Mouse (Mus musculus) kidney, embryonic 14.5 days (tissue): ENCODE measurements around the gene Mup5. TPM values are rescaled to one million over a fixed set of nuclear protein-coding genes. Genes with fewer than 3 reads are reported as not detected.
"Not testable (repeated sequence)": the region's sequence is repeated elsewhere in the genome, so short reads cannot be mapped to it uniquely, and the experiment has no call there.

Source experiments
- ATAC-seq: fragments of 200-750 bp; cut with Nextera tagmentation; 2 replicates; pipeline ENCODE4 v1.8.0; 2017; ENCODE audit warnings: moderate number of reproducible peaks, mild to moderate bottlenecking, moderate TSS enrichment, moderate library complexity; ENCODE audit not compliant: low FRiP score, low TSS enrichment
- H3K27ac ChIP-seq: fragments of 300-500 bp; sonication (generic); 2 replicates; pipeline ENCODE4 v1.5.1; 2014; ENCODE audit warnings: low read depth, mild to moderate bottlenecking, low read length, moderate library complexity, mixed read lengths
- H3K27me3 ChIP-seq: fragments of 300-500 bp; sonication (generic); 2 replicates; pipeline ENCODE4 v1.6.1; 2014; ENCODE audit warnings: mild to moderate bottlenecking, low read length; ENCODE audit not compliant: control insufficient read depth, insufficient read depth
- H3K36me3 ChIP-seq: fragments of 300-500 bp; sonication (generic); 2 replicates; pipeline ENCODE4 v1.6.1; 2014; ENCODE audit warnings: low read length, mixed read lengths; ENCODE audit not compliant: control insufficient read depth, insufficient read depth
- H3K4me1 ChIP-seq: fragments of 300-500 bp; sonication (generic); 2 replicates; pipeline ENCODE4 v1.6.1; 2014; ENCODE audit warnings: low read length, mixed read lengths; ENCODE audit not compliant: control insufficient read depth, insufficient read depth
- H3K4me2 ChIP-seq: fragments of 300-500 bp; sonication (generic); replicated peaks from 2 replicates; pipeline ENCODE4 v1.6.1; 2014; ENCODE audit warnings: low read depth, mild to moderate bottlenecking, low read length
- H3K4me3 ChIP-seq: fragments of 300-500 bp; sonication (generic); 2 replicates; pipeline ENCODE4 v1.5.1; 2014; ENCODE audit warnings: mild to moderate bottlenecking, low read length
- H3K9ac ChIP-seq: fragments of 300-500 bp; sonication (generic); 2 replicates; pipeline ENCODE4 v1.6.1; 2014; ENCODE audit warnings: low read depth, mild to moderate bottlenecking, low read length, moderate library complexity
- H3K9me3 ChIP-seq: fragments of 300-500 bp; sonication (generic); 2 replicates; pipeline ENCODE4 v1.6.1; 2016; ENCODE audit warnings: low read length; ENCODE audit not compliant: control insufficient read depth
- WGBS: fragments of 180-500 bp; shearing (Covaris S2); extraction: QIAGEN DNeasy Blood & Tissue Kit; methylation state at CpG from one replicate; pipeline ENCODE4 v1.1.7; 2014; 5-methylcytosine and 5-hydroxymethylcytosine counted together
- polyA plus RNA-seq: library from polyadenylated mRNA; unstranded; fragments of >200 nt; fragmentation: Nextera tagmentation; extraction: Ambion mirVana; gene quantifications from 2 replicates; pipeline ENCODE4 v1.2.1, GENCODE M21; 2014

The Mup5 gene
- polyA plus RNA-seq = not detected in 2 replicates

GRCm38 (mm10) chr4:61834952-61835708, at the start of gene Mup5:
Gene Mup5, minus strand, starts transcription at chr4:61835233.
- Histone ChIP-seq H3K27ac (no peak within 1 kb of the TSS), H3K9ac (no peak within 1 kb of the TSS), H3K4me2 (no peak within 1 kb of the TSS), H3K4me1 (no peaks in the 10 kb centered on the region), H3K4me3 (no peak within 1 kb of the TSS), H3K27me3 (no peaks in the 10 kb centered on the region), H3K36me3 (no peaks in the 10 kb centered on the region), H3K9me3 (0 out of 2 replicates have a peak, but pooled peaks cover 3% of the 10 kb centered on the region)
- WGBS = 75% methylated on average over 4 of the region's 4 CpGs
- ATAC-seq = no peak

GRCm38 (mm10) chr4:61858160-61858559, 23.1 kb upstream of the Mup5 start:
- H3K4me3 ChIP-seq = no peak overlapping the region
- no peak overlapping the region for H3K4me2 ChIP-seq
- no peaks in the 10 kb centered on the region for H3K9me3 ChIP-seq
- H3K9ac ChIP-seq = no peak overlapping the region
- 50% methylated on average over 4 of the region's 4 CpGs for whole genome bisulfite sequencing
- H3K27me3 ChIP-seq = no peaks in the 10 kb centered on the region
- no peak overlapping the region for H3K27ac ChIP-seq
- no peak for ATAC-seq
- no peaks in the 10 kb centered on the region for H3K36me3 ChIP-seq
- no peaks in the 10 kb centered on the region for H3K4me1 ChIP-seq

GRCm38 (mm10) chr4:61855831-61856698, 21.0 kb upstream of the Mup5 start:
- Histone ChIP-seq H3K4me2 (no peak overlapping the region), H3K27me3 (no peaks in the 10 kb centered on the region), H3K4me3 (no peak overlapping the region), H3K27ac (no peak overlapping the region), H3K4me1 (no peaks in the 10 kb centered on the region), H3K36me3 (no peaks in the 10 kb centered on the region), H3K9me3 (peaks cover 3% of the 10 kb centered on the region; the same call in 1 of the 2 replicates), H3K9ac (no peak overlapping the region)
- 88% methylated on average over 18 of the region's 18 CpGs for WGBS
- peak; percentile 55; the same call in 1 of the 2 replicates for ATAC-seq

GRCm38 (mm10) chr4:61855344-61855743, 20.3 kb upstream of the Mup5 start:
- H3K36me3 ChIP-seq = no peaks in the 10 kb centered on the region
- peaks cover 3% of the 10 kb centered on the region; the same call in 1 of the 2 replicates for H3K9me3 ChIP-seq
- 91% methylated on average over 6 of the region's 6 CpGs for WGBS
- no peak overlapping the region for H3K27ac ChIP-seq
- H3K4me2 ChIP-seq = no peak overlapping the region
- H3K27me3 ChIP-seq = no peaks in the 10 kb centered on the region
- no peak overlapping the region for H3K4me3 ChIP-seq
- no peaks in the 10 kb centered on the region for H3K4me1 ChIP-seq
- H3K9ac ChIP-seq = no peak overlapping the region
- no peak for ATAC-seq

- 88% methylated on average over 5 of the region's 5 CpGs for WGBS
- no peaks in the 10 kb centered on the region for H3K27me3 ChIP-seq
- no peak for ATAC-seq
- no peaks in the 10 kb centered on the region for H3K4me1 ChIP-seq
- H3K9ac ChIP-seq = no peak overlapping the region
- H3K4me3 ChIP-seq = no peak overlapping the region
- 0 out of 2 replicates have a peak, but pooled peaks cover 3% of the 10 kb centered on the region for H3K9me3 ChIP-seq
- no peak overlapping the region for H3K27ac ChIP-seq
- no peaks in the 10 kb centered on the region for H3K36me3 ChIP-seq
- no peak overlapping the region for H3K4me2 ChIP-seq
Observed at GRCm38 (mm10) chr4:61844758-61845455, 9.9 kb upstream of the Mup5 start.

DNA sequence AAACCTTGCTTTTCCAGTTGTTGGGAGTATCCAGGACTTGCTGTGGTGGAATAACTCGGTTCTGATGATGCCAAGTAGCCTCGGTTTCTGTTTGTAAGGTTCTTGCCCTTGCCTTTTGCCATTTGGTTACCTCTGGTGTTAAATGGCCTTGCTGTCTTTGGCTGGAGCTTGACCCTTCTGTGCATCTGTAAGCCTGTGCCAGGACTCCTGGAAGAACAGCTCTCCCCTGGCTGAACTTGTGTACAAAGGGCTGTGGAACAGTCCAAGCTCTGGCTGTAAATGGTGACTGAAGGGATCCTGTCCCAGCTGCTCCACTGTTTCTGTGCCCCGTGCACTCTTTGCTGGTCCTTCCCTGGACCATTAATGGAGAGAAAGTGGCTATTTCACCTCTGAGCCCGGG, 5.8 kb downstream of the Mup5 start:
- 66% methylated on average over 4 of the region's 4 CpGs for WGBS
- H3K9ac ChIP-seq = no peak overlapping the region
- no peaks in the 10 kb centered on the region for H3K36me3 ChIP-seq
- H3K27me3 ChIP-seq = no peaks in the 10 kb centered on the region
- no peaks in the 10 kb centered on the region for H3K4me1 ChIP-seq
- H3K4me2 ChIP-seq = no peak overlapping the region
- H3K27ac ChIP-seq = no peak overlapping the region
- no peaks in the 10 kb centered on the region for H3K9me3 ChIP-seq
- ATAC-seq = no peak
- H3K4me3 ChIP-seq = no peak overlapping the region

DNA sequence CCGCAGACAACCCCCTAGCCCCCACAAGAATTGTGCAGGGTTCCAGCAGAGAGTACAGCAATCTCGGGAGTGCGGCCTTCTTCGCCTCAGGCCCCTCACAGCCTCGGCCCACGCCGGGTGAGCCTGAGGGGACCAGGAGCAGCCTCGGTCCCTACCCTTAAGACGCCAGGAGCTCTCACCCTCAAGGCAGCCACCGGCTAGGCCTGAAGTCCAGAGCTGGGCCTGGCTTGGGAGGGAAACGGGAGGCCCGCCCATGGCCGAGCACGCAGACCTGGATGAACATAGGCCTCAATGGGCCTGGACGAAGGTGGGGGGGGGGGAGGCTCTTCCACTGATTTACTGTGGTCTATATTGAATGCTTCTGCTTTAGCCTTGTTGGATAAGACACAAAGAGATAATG, 11.8 kb downstream of the Mup5 start:
- 92% methylated on average over 15 of the region's 15 CpGs for WGBS
- Histone ChIP-seq H3K9ac (no peak overlapping the region), H3K9me3 (peaks cover 6% of the 10 kb centered on the region; the same call in 1 of the 2 replicates), H3K36me3 (no peaks in the 10 kb centered on the region), H3K4me1 (no peaks in the 10 kb centered on the region), H3K4me3 (no peak overlapping the region), H3K4me2 (no peak overlapping the region), H3K27me3 (no peaks in the 10 kb centered on the region), H3K27ac (no peak overlapping the region)
- no peak for ATAC-seq

- ATAC-seq, H3K27ac ChIP-seq, H3K27me3 ChIP-seq, H3K4me1 ChIP-seq, H3K4me2 ChIP-seq, H3K9me3 ChIP-seq, H3K36me3 ChIP-seq, H3K4me3 ChIP-seq, H3K9ac ChIP-seq: not testable (repeated sequence)
- 85% methylated on average over 9 of the region's 9 CpGs for WGBS
Observed at GRCm38 (mm10) chr4:61822541-61822940, 12.5 kb downstream of the Mup5 start.
